Mouse (Mus musculus): Measurements from ENCODE around the gene Ap3m1.

DNA sequence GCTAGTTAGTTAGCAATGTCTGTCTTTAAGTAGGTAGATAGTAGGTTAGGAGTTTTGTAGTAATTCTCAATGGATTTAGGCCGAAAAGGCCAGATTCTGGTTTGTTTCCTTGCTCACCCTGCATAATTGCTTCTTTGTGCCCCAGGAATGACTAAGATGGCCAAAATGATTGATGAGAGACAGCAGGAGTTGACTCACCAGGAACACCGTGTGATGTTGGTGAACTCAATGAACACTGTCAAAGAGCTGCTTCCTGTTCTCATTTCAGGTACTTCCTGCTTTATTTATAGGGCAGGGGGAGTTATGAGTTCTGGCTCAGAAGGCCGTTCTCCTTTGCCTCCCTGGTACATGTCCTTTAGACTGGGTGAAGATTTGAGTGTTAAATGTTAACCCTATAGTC, 66.8 kb downstream of the Ap3m1 start:
- TF ChIP-seq GATA1 (IDR thresholded peaks at IDR 0.05; ENCODE audit: low read length) (no peak), TAL1 (IDR thresholded peaks at IDR 0.05; ENCODE audit: low read length) (no peak)

Data from erythroblast, embryonic 14.5 days (primary cell).